Mouse (Mus musculus) lung, postnatal 25 days (tissue): ENCODE results near the gene Traf6.
"Not testable (repeated sequence)": the region's sequence is repeated elsewhere in the genome, so short reads cannot be mapped to it uniquely, and the experiment has no call there.

Source experiments
- DNase-seq: peaks from one replicate; pipeline ENCODE4 v3.0.0; 2022; ENCODE audit warnings: low spot score

Gene Traf6

GRCm38 (mm10) chr2:101693577-101694215 lies 15.5 kb downstream of the Traf6 start:
- DNase-seq = peak; percentile 36

- no peak for DNase-seq
Observed at GRCm38 (mm10) chr2:101695584-101695983, 17.4 kb downstream of the Traf6 start.

GRCm38 (mm10) chr2:101699284-101699683 lies 21.1 kb downstream of the Traf6 start:
- no peak for DNase-seq

- DNase-seq = no peak
Observed at GRCm38 (mm10) chr2:101705941-101706485, 27.8 kb downstream of the Traf6 start.

GRCm38 (mm10) chr2:101711608-101712007 lies 33.4 kb downstream of the Traf6 start:
- no peak for DNase-seq

- peak; percentile 72 for DNase-seq
Observed at GRCm38 (mm10) chr2:101715650-101716323, 37.6 kb downstream of the Traf6 start.

GRCm38 (mm10) chr2:101717162-101717561 lies 38.9 kb downstream of the Traf6 start:
- no peak for DNase-seq

GRCm38 (mm10) chr2:101721835-101722234 lies 43.6 kb downstream of the Traf6 start:
- DNase-seq = peak; percentile 56

- DNase-seq = peak; percentile 41
Observed at GRCm38 (mm10) chr2:101722370-101723332, 44.4 kb downstream of the Traf6 start.

- DNase-seq = no peak
Observed at GRCm38 (mm10) chr2:101723333-101723881, 45.2 kb downstream of the Traf6 start.

GRCm38 (mm10) chr2:101727787-101728186 lies 49.6 kb downstream of the Traf6 start:
- no peak for DNase-seq

GRCm38 (mm10) chr2:101729472-101729871 lies 51.2 kb downstream of the Traf6 start:
- no peak for DNase-seq

- DNase-seq = no peak
Observed at GRCm38 (mm10) chr2:101730972-101731371, 52.7 kb downstream of the Traf6 start.

- peak; percentile 58 for DNase-seq
Observed at GRCm38 (mm10) chr2:101732777-101733210, 54.6 kb downstream of the Traf6 start.

- DNase-seq = peak; percentile 75
Observed at GRCm38 (mm10) chr2:101733564-101733963, 55.3 kb downstream of the Traf6 start.

- peak; percentile 54 for DNase-seq
Observed at GRCm38 (mm10) chr2:101739914-101740313, 61.7 kb downstream of the Traf6 start.

GRCm38 (mm10) chr2:101741653-101742052 lies 63.4 kb downstream of the Traf6 start:
- DNase-seq = no peak

GRCm38 (mm10) chr2:101742072-101742860 lies 64.0 kb downstream of the Traf6 start:
- no peak for DNase-seq

GRCm38 (mm10) chr2:101745656-101746055 lies 67.4 kb downstream of the Traf6 start:
- not testable (repeated sequence) for DNase-seq

- peak; percentile 64 for DNase-seq
Observed at GRCm38 (mm10) chr2:101746537-101746936, 68.3 kb downstream of the Traf6 start.
